Comparison of ENCODE assay signal across 9 mouse cellular contexts in the genomic region with DNA sequence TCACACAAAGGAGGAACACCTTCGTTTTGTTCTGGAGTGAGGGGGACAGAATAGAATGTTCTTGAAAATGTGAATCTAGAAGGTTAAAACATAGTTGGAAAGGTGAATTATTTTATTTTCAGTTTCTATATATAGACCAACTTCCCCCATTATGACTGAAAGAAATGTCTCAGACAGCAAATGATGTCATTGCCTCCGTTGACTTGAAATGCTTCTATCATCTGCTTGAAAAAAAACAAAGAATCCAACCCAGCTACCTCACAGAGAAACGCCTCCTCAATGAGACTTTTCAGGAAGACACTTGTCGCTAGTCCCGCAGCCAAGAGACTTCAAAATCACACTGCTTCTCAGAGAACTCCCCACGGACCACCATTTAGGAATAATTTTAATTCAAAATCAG.
A peak's percentile ranks its signal among the peaks of the same experiment; 100 is the strongest.
DNase-seq lines count a peak whose midpoint lies in the region; ATAC-seq lines count a peak whose summit lies in the region.
"Had no signal": no experiment of that assay in that cellular context is flagged by ENCODE, and none has a peak within 500 bp of the region (broad histone marks: within the 10 kb centered on the region; RNA-seq: fewer than 3 reads in every experiment).

No protein-coding gene starts in this region.

- H3K4me3 ChIP-seq in hindbrain, embryonic 10.5 days: peak overlapping the region; percentile 52
- no peak overlapping the region for H3K4me3 ChIP-seq in hindbrain, embryonic 11.5 days (ENCODE audit: low read depth, low read length)

- DNase-seq in hindbrain, embryonic 10.5 days (ENCODE audit: low spot score): no peak
- DNase-seq in hindbrain, embryonic 11.5 days (ENCODE audit: low spot score): no peak
- DNase-seq in brain, adult 2 months (ENCODE audit: low read depth, low spot score): peak; percentile 24
- peak; percentile 18 for DNase-seq in neural tube, embryonic 10.5 days (ENCODE audit: extremely low spot score, low spot score)
- no peak for DNase-seq in left cerebral cortex, postnatal 14 days (ENCODE audit: low spot score in 2 of 2)

- no peaks in the 10 kb centered on the region for H3K36me3 ChIP-seq in hindbrain, embryonic 10.5 days
- no peaks in the 10 kb centered on the region for H3K36me3 ChIP-seq in hindbrain, embryonic 11.5 days (ENCODE audit: control insufficient read depth, insufficient read depth, low read length)
- H3K36me3 ChIP-seq: G1E had no signal

- H3K27me3 ChIP-seq in hindbrain, embryonic 10.5 days (ENCODE audit: insufficient read depth, poor library complexity, severe bottlenecking): peaks cover 74% of the 10 kb centered on the region
- peaks cover 34% of the 10 kb centered on the region for H3K27me3 ChIP-seq in hindbrain, embryonic 11.5 days (ENCODE audit: control insufficient read depth, insufficient read depth, low read length)

- no peak overlapping the region; the same call in 1 of the 2 replicates for H3K4me2 ChIP-seq in hindbrain, embryonic 11.5 days (replicated peaks; ENCODE audit: low read depth, low read length)

- WGBS in hindbrain, embryonic 10.5 days: 4% methylated on average over 6 of the region's 6 CpGs
- 4% methylated on average over 6 of the region's 6 CpGs for WGBS in hindbrain, embryonic 11.5 days

- intact Hi-C loops in left cerebral cortex, postnatal 14 days (cut with DNase I): no loop called here

- H3K9ac ChIP-seq in hindbrain, embryonic 11.5 days (ENCODE audit: low read depth, low read length): no peak overlapping the region

- H3K4me1 ChIP-seq in hindbrain, embryonic 10.5 days (replicated peaks): peaks cover 26% of the 10 kb centered on the region
- H3K4me1 ChIP-seq in hindbrain, embryonic 11.5 days (replicated peaks; ENCODE audit: control insufficient read depth, insufficient read depth, low read length): peaks cover 2% of the 10 kb centered on the region

- H3K27ac ChIP-seq in hindbrain, embryonic 10.5 days: no peak overlapping the region
- H3K27ac ChIP-seq in hindbrain, embryonic 11.5 days (ENCODE audit: low read depth, low read length): no peak overlapping the region

- no peak for ATAC-seq in hindbrain, embryonic 11.5 days (ENCODE audit: low FRiP score)
- ATAC-seq in inflammation-experienced regulatory T-cells, adult 6 months: peak; percentile 36
- no peak for ATAC-seq in cerebellum, adult (ENCODE audit: insufficient number of reproducible peaks, low FRiP score, low TSS enrichment)
- no peak for ATAC-seq in megakaryocyte-erythroid progenitor cell, adult 5-6 weeks (replicated peaks; ENCODE audit: low FRiP score, low TSS enrichment, poor library complexity, severe bottlenecking)

- H3K9me3 ChIP-seq in hindbrain, embryonic 10.5 days: no peaks in the 10 kb centered on the region
- no peaks in the 10 kb centered on the region for H3K9me3 ChIP-seq in hindbrain, embryonic 11.5 days (ENCODE audit: control insufficient read depth, low read length)
- H3K9me3 ChIP-seq: G1E had no signal

Comparison
In these comparisons a context has a peak if more than half of its experiments do, and no peak if none do; other contexts are left out.
1. DNase-seq: peak in brain, adult 2 months (single experiment) and neural tube, embryonic 10.5 days (single experiment); none in hindbrain, embryonic 10.5 days (single experiment), hindbrain, embryonic 11.5 days (single experiment) and left cerebral cortex, postnatal 14 days (0 of 2).